Mouse (Mus musculus) lung, postnatal 0 days (tissue): Measurements from ENCODE around the gene Nell1.

Source experiments
- CTCF ChIP-seq: IDR thresholded peaks from 2 replicates; pipeline ENCODE4 v1.5.1; 2016; ENCODE audit warnings: antibody characterized with exemption, mild to moderate bottlenecking
- EP300 ChIP-seq: IDR thresholded peaks from 2 replicates; pipeline ENCODE4 v1.6.1; 2016; ENCODE audit warnings: antibody characterized with exemption, mild to moderate bottlenecking, control low read depth

GRCm38 (mm10) chr7:50118348-50118747, 143.7 kb downstream of the Nell1 start:
- TF ChIP-seq CTCF = no peak
- TF ChIP-seq EP300 = no peak
